Mouse (Mus musculus): ENCODE data around the gene Golga5. TPM values are rescaled to one million over a fixed set of nuclear protein-coding genes. Genes with fewer than 3 reads are reported as not detected.
"Not testable (repeated sequence)": the region's sequence is repeated elsewhere in the genome, so short reads cannot be mapped to it uniquely, and the experiment has no call there.

The Golga5 gene
- total RNA-seq, 4 experiments from 2014 or later = 25.4 to 32.6 (median 32.0) TPM

DNA sequence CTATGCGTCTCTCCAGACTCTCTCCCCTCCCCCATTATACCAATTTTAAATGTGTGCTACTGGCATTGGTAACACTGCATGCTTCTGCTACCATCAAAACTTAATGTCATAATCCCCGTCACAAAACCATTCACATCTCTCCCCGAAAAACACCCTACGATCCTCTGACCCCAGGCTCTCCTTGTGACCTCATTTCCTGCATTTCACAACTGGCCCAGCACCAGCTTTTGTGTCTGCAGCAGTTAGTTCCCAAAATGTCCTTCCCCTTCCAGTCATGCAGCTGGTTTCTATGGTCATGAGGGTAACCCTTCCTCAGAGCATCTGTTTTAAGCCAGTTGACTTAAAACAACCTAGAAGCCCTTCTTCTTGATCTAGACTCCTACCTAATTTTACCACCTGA, 23.5 kb upstream of the Golga5 start:
- DNase-seq (ENCODE audit: low spot score in 2 of 2) = no peak

DNA sequence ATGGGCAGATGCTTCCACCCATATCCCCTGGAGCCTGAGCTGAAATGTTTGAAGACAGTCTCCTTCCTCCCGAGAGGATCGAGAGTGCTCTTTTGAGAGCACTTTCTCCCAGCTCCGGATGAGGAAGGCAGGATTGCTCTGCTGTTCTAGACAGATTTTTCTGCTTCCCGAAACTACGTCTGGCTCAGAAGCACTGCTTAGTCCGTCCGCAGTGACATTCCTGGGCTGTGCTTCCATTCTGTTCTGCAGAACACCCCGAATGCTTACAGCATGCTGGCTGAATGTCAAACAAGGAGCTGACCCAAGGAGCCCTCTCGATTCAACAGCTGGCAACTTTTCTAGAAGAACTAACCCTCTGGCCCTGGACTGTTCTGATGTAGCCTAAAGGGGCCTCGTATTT, 18.5 kb upstream of the Golga5 start:
- DNase-seq (ENCODE audit: low spot score in 2 of 2) = no peak

DNA sequence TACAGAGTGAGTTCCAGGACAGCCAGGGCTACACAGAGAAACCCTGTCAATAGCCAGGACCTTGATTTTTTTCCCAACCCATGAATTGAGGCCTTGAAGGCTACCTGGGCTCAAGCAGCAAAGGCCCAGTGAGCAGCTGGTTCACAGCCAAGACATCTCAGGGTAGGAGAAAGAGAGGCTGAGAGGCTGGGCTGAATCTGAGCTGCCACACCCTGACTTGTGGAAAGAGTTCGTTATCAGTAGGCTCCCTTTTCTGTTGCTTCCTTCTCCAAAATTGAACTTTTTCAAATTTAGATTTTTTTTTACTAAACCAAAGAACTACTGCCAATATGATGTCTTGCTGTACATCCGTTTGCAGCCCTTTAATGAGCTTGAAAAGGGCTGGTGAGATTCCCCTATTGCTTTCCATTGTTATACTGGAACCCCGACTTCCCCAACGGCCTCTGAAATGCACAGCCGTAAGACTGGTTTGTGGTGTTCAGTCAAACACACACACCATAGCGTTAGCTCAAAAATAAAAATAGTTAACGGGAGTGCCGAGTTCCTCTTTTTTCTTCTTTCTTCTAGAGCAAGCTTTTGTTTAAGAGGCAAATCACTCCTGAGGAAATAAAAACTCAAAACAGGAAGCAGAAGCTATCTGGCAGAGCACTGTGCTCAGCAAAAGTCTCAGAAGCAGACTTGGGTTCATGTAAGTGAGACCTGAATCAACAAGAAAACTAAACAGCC, 17.6 kb upstream of the Golga5 start:
- DNase-seq (ENCODE audit: low spot score in 2 of 2) = no peak

DNA sequence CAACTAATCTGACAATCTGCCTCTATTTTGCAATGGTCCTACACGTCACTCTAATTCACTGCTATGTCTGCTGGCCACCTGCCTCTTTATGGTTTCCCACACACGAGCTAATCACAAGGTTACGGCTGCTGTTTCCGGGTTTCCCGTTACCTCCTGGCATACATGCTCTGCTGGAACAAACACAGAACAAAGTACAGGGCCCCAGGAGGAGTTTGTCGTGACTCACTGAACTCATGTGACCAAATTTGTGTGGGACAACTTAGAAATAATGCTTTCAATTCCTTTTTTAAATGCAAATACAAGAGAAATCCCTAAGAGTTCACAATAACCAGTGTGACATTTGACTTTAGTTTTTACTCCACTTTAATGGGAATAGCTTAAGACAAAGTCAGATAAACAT, 15.4 kb upstream of the Golga5 start:
- DNase-seq (ENCODE audit: low spot score in 2 of 2) = no peak

DNA sequence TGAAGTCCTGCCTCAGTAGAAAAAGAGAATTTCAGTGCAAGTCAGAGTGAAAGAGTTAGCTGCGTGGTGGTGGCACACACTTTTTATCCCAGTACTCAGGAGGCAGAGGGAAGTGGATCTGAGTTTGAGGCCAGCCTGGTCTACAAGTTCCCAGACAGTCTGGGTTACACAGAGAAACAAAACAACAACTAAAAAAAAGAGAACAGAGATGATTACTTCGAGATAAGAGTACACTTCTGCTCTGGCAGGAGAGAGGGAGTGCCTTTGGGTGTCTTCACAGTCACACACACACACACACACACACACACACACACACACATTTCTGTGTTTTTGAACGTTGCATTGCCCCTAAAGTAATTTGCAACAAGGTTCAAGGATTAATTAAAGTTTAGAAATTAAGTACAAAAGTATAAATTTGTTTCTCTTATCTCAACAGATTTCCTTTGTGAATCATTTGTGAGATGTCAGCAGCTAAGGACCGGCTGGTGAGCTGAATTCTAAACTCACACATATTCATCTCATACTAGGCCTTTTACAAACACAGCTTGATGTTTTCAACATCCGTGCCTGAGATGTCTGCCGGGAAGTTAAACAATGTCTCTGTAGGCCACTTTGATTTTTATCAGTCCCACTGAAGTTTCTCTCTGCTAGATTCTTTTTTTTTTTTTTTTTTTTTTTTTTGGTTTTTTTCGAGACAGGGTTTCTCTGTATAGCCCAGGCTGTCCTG, 12.3 kb upstream of the Golga5 start:
- no peak for DNase-seq (ENCODE audit: low spot score in 2 of 2)

DNA sequence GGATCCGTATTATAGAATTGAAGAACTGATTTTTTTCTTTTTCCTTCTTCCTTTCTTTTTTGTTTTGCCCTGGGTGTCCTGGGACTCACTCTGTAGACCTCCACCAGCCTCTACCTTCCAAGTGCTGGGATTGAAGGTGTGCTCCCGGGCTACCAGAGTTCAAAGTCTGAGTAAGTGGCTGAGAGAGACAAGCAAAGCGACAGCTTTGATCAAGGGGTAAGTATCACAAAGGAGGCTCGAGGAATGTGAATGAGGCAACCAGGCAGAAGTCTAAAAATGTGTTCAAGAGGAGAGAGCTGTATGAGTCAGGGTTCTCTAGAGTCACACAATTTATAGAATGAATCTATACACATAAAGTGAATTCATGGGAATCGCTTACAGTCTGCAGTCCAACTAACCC, 8.9 kb upstream of the Golga5 start:
- no peak for DNase-seq (ENCODE audit: low spot score in 2 of 2)

DNA sequence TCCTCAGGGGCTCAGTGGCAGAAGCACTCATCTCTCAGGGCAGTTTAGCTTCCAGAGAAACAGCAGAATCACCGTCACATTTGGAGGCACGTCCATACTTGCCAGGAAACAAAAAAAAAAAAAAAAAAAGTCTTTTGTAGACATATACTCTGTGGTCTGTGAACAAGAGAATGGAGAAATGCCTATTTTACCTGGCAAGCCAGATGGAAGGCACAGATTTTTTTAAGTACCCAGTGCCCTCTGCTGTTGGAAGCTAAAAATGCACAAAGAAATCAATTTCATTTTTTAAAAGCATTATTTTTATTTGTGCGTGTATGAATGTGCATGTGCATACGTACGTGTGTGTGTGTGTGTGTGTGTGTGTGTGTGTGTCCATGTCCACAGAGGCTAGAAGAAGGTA, 7.8 kb upstream of the Golga5 start:
- no peak for DNase-seq (ENCODE audit: low spot score in 2 of 2)

DNA sequence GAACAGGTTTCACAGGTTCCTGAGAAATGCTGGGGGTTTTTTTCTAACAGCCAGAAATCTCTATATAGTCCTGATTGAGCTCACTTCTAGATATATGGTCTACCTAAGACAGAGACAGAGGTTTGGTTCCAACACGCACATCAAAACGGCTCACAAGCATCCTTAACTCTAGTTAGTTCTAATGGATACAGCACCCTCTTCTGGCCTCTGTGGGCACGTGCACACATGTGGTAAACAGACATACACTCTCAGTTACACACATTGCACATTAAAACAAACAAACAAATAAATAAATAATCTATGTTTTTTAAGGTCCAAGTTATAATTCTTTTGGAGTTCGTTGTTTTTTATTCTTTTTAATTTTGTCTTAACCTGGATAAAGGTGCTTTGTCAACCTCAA, 4.3 kb upstream of the Golga5 start:
- no peak for DNase-seq (ENCODE audit: low spot score in 2 of 2)

DNA sequence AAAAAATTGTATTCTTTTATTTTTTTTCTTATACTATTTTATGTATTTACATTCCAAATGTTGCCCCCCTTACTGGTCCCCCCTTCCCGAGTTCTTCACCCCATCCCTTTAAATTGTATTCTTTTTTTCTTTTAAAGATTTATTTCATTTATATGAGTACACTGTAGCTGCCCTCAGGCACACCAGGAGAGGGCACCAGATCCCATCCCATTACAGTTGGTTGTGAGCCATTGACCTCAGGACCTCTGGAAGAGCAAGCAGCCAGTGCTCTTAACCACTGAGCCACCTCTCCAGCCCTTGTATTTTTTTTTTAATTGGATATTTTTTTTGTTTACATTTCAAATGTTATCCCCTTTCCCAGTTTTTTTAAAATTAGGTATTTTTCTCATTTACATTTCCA, 799 bp upstream of the Golga5 start:
- no peak for DNase-seq (ENCODE audit: low spot score in 2 of 2)

DNA sequence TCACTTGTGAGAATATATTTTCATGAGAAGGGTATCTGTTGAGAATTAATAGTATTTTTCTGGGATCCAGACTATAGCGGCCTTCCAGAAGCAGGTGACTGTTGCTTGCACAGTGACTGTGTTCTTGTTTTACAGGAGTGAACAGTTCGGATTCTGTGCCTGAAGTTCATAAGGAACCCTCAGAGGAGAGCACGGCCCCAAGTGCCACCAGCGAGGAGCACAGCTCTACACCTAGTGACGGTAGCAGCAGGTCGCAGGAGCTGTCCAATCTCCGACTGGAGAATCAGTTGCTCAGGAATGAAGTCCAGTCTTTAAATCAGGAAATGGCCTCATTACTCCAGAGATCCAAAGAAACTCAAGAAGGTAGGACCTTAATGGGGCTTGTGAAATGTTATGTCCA, 5.5 kb downstream of the Golga5 start:
- no peak for DNase-seq (ENCODE audit: low spot score in 2 of 2)

DNA sequence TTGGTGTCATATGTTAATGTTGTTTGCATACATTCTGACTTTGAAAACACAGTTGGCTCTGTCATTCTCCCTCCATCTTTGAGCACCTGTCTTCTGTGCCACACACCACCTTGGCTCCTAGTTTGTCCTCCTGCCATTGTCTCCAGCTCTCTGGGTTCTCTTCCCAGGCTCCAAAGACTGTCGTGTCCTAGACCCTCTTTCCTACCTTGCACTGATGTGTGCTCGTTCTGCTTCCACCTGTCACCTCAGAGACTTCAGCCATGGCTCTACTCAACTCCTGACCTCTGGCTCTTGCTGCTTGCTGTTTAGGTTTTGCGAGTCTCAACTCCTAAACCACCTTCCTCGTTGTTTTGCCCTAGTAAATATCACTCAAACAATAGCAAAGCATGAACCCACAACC, 11.5 kb downstream of the Golga5 start:
- DNase-seq (ENCODE audit: low spot score in 2 of 2) = no peak

DNA sequence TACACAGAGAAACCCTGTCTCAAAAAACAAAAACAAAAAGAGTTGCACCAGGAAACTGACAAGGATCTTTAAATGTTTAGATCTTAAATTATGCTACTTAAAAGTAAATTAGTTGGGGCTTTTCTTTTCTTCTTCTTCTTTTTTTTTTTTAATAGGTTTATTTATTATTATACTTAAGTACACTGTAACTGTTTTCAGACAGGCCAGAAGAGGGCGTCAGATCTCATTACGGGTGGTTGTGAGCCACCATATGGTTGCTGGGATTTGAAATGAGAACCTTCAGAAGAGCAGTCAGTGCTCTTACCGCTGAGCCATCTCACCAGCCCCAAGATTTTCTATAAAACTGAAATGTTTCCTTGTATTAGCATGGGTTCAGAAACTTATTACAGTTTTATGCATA, 16.0 kb downstream of the Golga5 start:
- DNase-seq (ENCODE audit: low spot score in 2 of 2) = no peak

DNA sequence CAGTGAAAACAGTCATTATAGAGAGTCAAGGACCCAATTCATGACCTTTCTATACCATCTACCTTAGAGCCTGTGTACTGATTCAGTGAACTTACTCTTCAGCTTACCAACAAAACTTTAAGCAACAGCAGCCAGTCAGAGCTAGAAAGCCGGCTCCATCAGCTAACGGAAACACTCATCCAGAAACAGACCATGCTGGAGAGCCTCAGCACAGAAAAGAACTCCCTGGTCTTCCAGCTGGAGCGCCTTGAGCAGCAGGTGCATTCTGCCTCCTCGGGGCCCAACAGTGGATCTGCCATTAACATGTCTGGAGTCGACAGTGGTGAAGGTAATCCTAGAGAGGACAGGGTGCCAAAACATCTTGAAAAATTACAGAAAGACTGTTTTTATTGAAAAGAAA, 23.0 kb downstream of the Golga5 start:
- no peak for DNase-seq (ENCODE audit: low spot score in 2 of 2)

DNA sequence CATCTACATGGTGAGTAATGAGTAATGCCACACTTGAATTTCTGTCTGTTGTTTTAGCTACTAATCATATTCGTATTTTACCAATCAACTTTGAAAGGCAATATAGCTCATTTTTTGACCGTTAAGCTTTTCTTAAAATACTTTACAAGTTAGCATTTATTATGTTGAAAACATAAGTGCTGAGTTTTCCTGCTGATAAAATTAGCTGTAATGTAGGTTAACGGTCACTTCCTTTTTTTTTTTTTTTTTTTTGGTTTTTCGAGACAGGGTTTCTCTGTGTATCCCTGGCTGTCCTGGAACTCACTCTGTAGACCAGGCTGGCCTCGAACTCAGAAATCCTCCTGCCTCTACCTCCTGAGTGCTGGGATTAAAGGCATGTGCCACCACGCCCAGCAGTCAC, 26.8 kb downstream of the Golga5 start:
- not testable (repeated sequence) for DNase-seq (ENCODE audit: low spot score in 2 of 2)

DNA sequence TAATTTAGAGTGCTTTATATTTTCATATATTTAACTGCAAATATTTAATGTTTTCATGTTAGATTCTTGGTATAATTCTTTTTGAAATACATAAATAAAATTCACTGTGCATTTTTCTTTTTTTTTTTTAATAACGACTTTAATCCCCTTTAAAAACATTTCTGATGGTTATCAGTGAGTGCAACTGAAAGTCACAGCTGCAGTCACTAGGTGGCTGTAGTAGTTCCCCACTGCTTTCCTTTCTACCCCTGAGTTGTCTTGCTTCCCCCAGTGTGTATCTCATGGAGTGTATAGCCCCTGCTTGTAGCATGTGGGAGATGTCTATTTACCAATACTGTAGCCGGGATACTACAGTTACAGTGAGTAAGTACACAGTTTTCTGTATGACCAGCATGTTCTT, 29.0 kb downstream of the Golga5 start:
- no peak for DNase-seq (ENCODE audit: low spot score in 2 of 2)

DNA sequence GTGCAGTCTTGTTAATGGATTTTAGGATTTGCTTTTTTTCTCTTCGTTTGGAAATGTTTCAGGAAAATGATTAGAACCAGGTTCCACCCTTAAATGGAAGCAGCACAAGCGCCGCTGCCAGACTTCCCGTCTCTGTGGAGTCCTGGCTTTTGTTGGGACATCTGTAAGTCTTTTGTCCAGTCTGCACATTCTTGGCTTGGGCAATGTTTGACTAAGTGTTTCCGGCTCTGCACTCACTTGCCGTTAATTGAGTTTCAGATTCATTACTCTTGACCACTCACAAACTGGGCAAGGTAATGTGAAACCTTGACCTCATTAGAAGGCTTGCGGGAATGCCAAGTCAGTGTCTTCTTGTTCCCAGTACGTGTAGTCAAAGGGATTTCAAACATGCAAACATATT, 29.8 kb downstream of the Golga5 start:
- DNase-seq (ENCODE audit: low spot score in 2 of 2) = no peak

DNA sequence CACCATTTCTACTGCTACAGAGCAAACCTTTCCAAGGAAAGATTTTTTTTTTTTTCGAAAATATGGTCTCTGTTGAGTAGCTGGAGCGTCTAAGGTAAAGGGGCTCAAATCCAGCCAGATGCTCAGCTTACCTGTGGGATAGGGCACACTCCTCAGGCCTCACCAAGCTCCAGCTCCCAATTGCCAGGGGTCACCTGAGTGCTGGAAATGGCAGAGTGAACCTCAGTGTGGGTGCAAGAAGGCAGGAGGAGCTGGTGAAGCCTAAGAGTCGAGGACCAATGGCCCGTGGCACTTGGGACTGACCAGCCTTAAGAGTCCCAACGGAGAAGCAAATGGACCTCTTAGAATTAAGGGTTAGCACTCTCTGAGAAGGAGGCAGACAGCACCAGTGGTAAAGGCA, 30.3 kb downstream of the Golga5 start:
- no peak for DNase-seq (ENCODE audit: low spot score in 2 of 2)

DNA sequence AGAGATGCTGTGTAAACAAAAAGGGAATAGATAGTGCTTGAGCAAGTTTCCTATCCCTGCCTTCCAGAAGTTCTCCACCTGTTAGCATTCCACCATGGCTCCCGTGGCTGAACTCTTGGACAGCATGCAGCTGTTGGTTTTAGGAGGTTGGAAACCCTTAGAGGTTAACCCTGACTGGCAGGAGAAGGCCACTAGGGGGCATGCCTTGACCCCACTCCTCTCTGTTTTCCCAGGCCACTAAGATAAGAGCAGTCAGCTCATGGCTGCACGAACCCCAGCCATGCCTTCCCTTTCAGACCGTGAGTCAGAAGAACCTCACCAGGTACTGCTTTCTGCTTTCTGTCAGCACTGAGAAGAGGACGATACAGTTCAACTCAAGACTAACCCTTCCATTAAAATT, 30.8 kb downstream of the Golga5 start:
- DNase-seq (ENCODE audit: low spot score in 2 of 2) = no peak

DNA sequence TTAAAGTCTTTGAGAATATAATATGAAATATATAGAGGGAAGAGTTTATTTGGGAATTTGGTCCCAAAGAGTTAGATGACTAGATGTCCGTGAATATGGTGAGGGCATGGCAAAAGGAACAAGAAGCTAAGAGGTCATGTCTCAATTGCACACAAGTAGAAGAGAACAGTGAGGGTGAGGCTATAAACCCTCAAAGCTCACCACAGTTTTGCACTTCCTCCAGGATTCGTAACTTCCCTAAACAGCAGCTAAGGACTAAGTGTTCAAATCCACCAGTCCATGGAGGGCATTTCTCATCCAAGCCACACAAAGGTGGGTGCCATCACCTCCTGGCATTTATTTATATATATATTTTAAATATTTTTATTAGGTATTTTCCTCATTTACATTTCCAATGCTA, 32.1 kb downstream of the Golga5 start:
- no peak for DNase-seq (ENCODE audit: low spot score in 2 of 2)

DNA sequence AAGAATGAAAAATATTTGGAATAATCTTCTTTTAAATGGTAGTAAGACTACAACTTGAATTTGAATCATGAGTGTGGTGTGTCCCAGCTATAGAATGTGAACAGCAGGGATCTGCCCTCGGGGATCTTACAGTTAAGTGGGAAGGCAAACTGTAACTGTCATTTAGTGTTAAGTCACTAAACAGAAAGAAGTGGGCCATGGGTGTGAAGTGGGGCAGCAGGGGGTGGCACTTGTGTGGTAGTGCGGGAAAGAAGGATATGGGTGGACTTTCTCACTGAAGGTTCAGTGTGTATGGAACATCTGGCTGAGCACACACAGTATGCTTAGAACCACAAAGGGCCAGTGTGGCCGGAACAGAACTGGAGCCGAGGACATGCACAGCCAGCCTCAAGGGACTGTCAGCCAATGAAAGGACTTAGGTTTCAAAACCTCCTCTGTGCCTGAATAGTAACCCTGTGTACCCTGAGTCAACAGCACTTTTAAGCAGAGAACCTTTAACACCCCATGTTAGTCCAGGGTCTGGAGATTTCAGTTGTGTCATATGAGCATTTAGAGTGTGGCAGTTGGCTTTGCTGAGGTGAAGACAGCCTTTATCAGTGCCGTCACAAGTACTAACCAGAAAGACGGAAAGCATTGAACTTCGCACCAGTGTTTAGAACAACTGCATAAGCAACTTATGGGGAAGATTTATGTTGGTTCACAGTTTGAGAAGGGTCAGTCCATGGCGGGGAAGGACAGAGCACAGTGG, 33.1 kb downstream of the Golga5 start:
- no peak for DNase-seq (ENCODE audit: low spot score in 2 of 2)

DNA sequence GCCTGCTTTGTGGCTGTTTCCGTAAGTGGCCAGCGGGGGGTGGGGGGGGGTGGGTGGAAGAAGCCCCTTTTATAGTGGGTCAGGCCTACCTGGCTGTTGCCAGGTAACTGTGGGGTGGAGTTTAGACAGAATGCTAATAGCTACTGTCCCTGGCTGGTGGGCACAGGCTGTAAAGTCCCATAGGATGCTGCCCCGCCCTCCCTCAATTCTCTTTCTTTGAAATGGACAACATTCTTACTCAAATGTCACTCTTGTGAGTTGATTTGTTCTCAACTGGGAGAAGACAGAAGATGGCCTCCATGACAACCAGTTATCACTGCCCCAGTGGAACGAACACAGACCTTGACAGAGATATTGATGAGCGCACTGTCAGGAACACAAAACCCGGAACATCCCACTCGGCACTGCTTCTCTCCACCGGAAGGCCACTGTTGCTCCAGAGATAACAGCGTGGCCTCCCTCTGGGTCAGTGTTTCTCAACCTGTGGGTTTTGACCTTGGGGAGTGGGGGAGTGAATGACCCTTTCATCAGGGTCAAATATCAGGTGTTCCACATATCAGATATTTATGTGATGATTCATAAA, 36.3 kb downstream of the Golga5 start:
- no peak for DNase-seq (ENCODE audit: low spot score in 2 of 2)

DNA sequence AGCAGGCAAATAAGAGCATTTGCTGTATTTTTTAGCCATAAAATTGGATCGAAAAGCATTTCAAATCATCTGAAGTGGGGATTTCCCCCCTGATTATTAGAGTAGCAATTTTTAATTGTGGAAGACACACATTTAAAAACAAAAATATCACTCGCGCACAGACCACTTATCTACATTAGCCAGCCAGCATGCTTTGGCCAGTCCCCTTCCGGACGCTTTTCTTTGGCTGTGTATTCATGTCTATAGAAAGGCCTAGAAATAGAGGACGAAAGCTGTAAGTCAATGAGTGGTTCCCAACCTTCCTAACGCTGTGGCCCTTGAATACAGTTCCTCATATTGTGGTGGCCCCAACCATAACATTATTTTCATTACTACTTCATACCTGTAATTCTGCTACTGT, 37.0 kb downstream of the Golga5 start:
- DNase-seq (ENCODE audit: low spot score in 2 of 2) = no peak
